Mouse (Mus musculus) heart, adult 11 months (tissue): ENCODE results near the gene Dynlt1b.
"Not testable (repeated sequence)": the region's sequence is repeated elsewhere in the genome, so short reads cannot be mapped to it uniquely, and the experiment has no call there.

ENCODE experiments used
- DNase-seq: peaks from one replicate; pipeline ENCODE4 v3.0.0; 2022

Dynlt1b gene

DNA sequence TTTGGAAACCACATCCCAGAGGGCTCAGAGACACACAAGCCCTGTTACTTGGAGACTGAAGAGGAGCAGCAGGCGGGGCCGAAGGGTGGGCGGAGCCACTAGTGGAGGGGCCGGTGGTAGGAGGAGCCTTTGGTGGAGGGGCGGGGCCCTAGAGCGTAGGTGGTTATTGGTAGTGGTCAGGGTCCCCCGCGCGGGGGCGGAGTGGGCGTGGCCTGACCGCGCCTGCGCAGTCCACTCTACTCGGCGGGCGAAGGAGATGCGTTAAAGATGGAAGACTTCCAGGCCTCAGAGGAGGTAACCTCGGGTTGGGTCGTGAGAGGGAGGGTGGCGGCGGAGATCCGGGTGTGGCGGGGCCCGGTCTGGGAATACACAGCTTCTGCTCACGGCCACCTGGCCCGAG is at the start of gene Dynlt1b:
TSS of gene Dynlt1b (plus strand) at position 168 of the 400 bp plus-strand sequence.
- peak; percentile 100 for DNase-seq

DNA sequence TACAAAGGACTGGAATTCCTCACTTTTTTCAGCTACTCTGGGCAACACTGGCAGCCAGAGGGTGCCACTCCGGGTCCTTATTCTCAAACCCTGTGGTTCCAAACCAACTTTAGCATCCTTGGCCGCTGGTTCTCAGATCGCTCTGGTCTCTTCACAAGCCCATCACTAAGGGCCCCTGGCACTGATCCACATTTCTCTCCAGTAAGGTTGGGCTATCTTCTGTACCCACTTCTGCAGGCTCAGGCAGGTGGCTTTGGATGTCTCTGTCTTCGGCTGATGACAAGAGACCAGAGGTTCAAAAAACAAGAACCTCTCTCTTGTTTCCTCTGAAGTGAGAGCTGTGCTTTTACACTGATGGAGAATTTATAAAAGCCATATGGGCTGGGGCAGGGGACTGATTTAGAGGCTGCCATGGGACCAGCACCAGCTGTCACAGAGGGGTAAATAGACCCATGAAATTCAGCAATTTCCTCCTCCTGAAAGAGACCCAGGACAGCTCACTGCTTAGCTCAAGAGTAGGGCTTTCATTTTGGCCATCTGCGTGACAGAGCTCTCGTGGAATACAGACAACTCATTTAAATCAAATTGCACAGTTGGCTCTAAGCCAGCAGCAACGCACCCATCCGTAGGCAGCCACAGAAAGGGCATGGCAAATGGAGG is 49.6 kb upstream of the Dynlt1b start:
- not testable (repeated sequence) for DNase-seq

DNA sequence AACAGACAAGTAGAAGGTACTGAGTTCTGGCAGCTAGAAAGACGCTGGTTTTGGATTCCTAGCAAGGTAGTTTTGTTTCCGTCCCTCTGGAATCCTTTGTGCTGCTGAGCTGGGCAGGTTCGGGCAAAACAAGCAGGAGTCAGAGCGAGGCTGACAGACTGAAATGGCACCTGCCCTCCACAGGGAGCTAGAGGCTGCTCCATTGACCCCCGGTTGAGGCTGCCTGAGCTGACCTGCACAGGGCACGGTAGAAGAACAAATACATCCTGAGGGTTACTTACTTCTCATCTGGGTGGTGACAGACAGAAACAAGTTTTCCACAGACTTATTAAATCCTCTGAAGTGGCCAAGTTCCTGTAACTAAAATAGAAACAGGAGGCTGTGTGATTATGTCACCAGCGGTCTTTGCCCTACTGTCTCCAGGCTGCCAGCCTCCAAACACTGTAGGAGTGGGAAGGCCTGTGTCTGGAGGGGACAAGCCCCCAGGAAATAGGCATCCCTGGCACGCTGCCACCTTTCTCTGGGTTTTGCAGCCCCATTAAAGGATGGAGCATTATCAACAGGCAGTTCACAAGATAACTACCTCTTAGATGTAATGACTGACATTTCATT is 48.7 kb upstream of the Dynlt1b start:
- not testable (repeated sequence) for DNase-seq

GRCm38 (mm10) chr17:6386927-6387326 is 43.0 kb upstream of the Dynlt1b start:
- not testable (repeated sequence) for DNase-seq

DNA sequence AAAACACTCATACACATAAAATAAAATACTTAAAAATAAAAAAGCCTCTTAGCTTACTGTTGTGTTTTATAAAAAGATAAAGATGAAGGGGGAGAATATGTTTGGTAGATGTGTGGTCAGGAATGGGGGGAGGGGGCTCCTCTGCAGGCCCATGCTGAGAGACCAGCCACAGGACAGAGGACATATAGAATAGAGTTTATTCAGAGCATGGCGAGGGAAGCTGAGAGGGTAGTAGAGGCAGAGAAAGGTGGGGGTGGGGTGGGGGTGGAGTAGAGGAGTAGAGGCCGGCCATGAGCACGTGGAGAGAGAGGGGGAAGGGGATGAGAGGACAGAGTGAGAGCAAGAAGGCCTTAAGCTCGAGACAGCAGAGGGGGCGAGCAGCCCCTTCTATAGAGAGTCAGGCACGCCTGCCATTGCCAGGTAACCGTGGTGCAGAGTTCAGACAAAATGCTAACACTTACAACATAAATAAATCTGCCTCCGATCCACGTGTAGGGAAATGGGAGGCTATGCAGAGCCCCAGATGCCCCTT is 42.5 kb upstream of the Dynlt1b start:
- DNase-seq, result not testable (repeated sequence)

- DNase-seq, result peak; percentile 57
These were observed 40.4 kb upstream of the Dynlt1b start for GRCm38 (mm10) chr17:6389463-6389862.

DNA sequence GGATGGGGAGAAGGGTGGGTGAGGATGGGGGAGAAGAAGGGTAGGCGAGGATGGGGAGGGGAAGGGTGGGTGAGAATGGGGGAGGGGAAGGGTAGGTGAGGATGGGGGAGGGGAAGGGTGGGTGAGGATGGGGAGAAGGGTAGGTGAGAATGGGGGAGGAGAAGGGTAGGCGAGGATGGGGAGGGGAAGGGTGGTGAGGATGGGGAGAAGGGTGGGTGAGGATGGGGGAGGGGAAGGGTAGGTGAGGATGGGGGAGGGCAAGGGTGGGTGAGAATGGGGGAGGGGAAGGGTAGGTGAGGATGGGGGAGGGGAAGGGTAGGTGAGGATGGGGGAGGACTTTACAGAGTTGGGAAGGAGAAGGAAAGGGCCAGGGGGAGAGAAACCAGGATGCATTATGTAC is 39.2 kb upstream of the Dynlt1b start:
- DNase-seq, result not testable (repeated sequence)

DNA sequence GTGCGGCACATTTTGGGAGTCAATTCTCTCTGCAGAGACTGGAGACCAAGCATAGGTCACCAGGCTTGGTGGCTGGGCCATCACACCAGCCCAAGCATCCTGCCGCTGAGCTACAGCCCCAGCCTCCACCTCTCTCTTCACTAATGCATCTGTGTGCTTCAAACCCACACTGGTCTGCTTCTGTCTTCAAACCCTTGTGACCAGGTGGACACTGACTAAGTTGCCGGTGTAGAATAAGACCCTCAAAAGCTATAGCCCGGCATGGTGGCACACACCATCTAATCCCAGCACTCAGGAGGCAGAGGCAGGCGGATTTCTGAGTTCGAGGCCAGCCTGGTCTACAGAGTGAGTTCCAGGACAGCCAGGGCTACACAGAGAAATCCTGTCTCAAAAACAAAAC is 38.2 kb upstream of the Dynlt1b start:
- peak; percentile 90 for DNase-seq

DNA sequence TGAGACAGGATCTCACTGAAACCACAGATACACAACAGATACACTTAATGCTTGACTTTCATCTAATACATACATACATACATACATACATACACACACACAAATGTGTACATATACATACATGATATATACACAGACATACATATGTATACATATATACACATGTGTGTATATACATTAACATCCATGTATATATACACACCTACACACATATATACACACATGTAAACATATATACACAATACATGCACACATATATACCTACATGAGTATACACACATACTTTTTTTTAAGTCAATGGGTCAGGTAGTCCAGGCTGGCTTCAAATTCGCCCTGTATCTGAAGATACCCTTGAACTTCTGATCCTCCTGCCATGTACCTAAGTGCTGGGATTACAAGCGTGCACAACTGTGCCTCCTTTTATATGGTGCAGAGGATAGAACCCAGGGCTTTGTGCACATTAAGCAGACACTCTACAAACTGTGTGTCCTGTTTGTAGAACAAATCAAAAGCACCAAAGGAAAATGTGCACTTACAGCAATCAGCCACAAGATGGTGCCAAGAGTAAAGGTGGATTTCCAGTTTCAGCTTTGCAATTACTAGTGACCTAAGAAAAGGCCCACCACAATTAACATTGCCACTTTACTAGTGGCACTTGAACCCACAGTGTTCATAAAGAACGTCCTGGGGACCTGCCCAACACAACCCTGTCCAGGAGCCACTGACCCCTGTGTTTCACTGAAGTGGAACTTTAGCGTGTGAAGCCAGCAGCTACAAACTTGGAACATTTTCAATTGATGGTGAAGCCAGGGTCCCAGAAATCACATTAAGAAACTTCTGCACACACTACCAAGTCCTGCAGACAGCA is 37.2 kb upstream of the Dynlt1b start:
- not testable (repeated sequence) for DNase-seq

DNA sequence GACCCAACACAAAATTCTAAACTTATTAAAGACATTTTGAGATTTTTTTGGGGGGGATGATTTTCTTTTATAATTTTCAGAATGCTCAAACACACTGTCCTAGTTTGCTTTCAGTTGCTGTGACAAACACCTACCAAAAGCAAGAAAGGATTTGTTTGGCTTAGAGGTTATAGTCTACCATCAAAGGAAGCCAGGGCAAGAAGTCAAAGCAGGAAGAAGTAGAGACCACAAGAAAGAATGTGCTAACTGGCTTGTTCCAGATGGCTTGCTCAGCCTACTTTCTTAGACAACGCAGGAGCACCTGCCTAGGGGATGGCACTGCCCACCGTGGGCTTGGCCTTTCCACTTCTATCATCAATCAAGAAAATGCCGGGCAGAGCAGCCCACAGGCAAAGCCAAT is 31.8 kb upstream of the Dynlt1b start:
- DNase-seq, result not testable (repeated sequence)

DNA sequence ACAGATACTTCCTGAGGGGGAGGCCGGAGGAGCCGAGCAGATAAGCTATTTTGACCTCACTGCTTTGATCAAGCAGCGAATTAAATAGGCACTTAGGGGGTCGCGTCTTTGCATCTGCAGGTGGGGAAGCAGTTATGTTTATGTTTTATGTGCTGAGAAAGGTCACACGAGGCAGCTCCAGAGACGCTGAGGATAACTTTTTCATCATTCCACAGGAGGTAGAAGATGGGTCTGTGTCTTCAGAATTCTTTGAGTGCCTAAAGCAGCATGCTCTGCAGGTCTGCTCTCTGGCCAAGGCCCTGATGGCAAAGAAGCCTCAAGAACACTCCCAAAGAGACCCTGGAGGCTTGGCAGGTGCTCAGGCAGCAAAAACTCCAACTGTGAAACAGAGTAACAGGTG is 31.1 kb upstream of the Dynlt1b start:
- DNase-seq, result peak; percentile 89

- peak; percentile 91 for DNase-seq
These were observed 30.4 kb upstream of the Dynlt1b start for GRCm38 (mm10) chr17:6399281-6400096.

DNA sequence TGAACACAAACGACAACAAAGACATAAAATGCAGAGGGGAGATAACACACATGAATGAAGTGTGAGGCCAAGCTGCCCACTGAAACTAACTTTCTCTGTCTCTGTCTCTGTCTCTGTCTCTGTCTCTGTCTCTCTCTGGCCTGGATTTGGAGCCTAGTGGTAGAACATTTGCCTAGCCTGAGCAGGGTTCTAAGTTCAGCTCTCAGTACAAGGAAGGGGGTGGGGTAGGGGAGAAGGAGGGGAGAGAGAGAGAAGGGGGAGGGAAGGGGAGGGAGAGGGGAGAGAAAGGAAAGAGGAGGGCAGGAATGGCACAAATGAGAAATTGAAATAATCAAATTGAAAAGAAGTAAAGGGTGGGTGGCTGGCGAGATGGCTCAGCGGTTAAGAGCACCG is 29.8 kb upstream of the Dynlt1b start:
- DNase-seq, result not testable (repeated sequence)

GRCm38 (mm10) chr17:6404493-6404892 is 25.4 kb upstream of the Dynlt1b start:
- peak; percentile 70 for DNase-seq

GRCm38 (mm10) chr17:6406972-6407371 is 22.9 kb upstream of the Dynlt1b start:
- DNase-seq, result peak; percentile 86

GRCm38 (mm10) chr17:6410713-6411213 is 19.1 kb upstream of the Dynlt1b start:
- DNase-seq, result not testable (repeated sequence)

DNA sequence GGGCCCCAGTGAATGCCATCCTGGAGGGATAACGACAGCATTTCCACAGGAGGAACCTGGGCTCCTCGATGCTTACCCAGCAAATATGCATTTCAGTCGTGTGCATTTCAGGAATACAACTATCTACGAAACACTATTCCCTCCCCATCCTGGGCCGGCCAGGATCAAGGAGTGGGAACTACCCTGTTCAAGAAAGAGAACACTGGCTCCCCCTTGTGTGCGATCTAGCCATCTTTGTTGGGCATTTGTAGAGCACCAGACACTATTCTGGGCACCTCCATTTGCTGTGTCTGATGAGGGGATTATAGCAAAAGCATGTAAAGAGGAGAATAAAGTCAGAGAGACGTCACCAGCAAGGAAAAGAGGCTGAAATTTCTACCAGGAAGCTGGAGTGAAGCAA is 12.8 kb upstream of the Dynlt1b start:
- not testable (repeated sequence) for DNase-seq

- peak; percentile 67 for DNase-seq
These were observed 9.4 kb upstream of the Dynlt1b start for GRCm38 (mm10) chr17:6420557-6420956.

DNA sequence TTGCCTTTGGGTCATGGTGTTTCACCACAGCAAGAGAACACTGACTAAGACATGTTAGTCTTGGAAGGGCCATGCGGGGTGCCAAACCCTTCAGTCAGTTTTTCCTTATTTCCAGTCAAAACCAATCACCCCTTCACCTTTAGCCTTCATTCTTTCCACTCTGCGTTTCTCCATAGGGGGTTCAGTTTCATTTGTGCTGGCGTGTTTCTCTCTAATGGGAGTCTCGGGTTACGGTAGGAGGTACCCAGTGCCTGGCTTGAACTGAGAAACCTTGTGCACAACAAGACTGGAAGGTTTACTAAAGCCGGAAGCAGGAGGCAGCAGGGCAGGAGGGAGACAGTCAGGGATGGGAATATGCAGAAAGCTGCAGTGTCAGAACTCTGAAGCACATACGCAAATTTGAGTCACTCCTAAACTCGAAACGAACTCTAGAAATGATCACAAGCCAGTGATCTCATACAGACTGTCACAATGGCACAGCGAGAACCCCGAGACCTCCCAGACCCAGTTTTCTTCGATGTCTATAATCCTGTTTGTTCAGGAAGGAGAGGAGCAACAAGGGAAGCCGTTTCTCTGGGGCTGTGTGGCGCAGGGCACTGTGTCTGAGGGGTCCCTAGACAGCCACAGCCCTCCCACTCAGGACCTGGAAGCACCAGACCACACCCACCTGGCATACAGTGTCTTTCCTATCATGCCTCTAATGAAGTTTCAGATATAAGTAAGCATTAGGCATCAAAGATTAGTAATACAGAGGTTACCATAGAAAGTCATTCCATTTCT is 8.2 kb upstream of the Dynlt1b start:
- DNase-seq, result not testable (repeated sequence)

DNA sequence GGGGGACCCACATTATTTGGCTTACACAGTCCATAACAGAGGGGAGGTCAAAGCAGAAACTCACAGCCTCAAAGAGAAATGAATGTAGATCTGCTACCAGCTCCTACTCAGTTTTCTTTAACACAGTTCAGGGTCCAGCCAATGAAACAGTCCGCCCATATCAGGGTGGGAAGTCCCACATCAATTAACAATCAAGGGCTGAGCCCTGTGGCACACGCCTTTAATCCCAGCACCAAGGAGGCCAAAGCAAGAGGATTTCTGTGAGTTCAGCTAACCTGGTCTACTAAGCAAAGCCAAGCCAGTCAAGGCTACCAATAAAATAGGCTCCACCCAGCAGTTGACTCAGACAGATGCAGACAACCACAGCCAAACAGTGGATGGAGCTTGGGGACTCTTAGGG is 7.5 kb upstream of the Dynlt1b start:
- DNase-seq, result not testable (repeated sequence)

DNA sequence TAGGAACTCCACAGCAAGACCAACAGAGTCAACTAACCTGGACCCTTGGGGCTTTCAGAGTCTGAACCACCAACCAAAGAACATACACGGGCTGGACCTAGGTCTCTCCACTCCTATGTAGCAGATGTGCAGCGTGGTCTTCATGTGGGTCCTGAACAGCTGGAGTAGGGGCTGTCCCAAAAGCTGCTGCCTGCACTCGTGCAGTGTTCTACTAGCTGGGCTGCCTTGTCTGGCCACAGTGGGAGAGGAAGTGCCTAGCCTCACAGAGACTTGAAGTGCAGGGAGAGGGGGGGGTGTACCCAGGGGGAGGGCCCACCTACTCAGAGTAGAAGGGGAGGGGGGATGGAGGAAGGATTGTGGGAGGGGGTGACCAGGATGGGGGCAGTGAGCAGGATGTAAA is 7.1 kb upstream of the Dynlt1b start:
- peak; percentile 95 for DNase-seq
